Mouse (Mus musculus): Measurements from ENCODE around the gene Litaf.

DNA sequence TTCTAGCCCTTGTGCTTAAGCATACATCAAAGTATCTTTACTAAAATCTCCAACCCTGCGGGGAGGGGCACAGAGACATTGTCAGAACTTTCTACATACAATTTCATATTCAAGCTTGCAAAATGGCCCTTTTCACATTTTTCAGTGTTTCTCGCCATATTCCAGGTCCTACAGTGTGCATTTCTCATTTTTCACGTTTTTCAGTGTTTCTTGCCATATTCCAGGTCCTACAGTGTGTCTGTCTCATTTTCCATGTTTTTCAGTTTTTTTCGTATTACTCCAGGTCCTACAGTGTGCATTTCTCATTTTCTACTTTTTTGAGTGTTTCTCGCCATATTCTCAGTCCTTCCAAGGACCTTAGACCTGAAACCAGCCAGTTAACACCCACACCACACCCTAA is 91.0 kb downstream of the Litaf start:
- TF ChIP-seq POLR2A (IDR thresholded peaks at IDR 0.05; ENCODE audit: borderline replicate concordance, low read depth, low read length) (no peak), CTCF (IDR thresholded peaks at IDR 0.05; ENCODE audit: low read depth, low read length) (no peak)

Data from bone marrow macrophage, adult 2 months (primary cell).